Mouse (Mus musculus): Measurements from ENCODE around the gene Eppin. TPM values are rescaled to one million over a fixed set of nuclear protein-coding genes. Genes with fewer than 3 reads are reported as not detected.
"Not testable (repeated sequence)": the region's sequence is repeated elsewhere in the genome, so short reads cannot be mapped to it uniquely, and the experiment has no call there.

Eppin gene
- total and polyA plus RNA-seq, 3 experiments: 0.16 TPM; not detected in 2

- 74% methylated on average over 5 of the region's 5 CpGs for WGBS
- no peak overlapping the region for H3K27ac ChIP-seq
- no peaks in the 10 kb centered on the region for H3K79me2 ChIP-seq (replicated peaks; ENCODE audit: control insufficient read depth, insufficient read depth, low read length)
- H3K9ac ChIP-seq (ENCODE audit: low read depth, low read length): no peak overlapping the region
- H3K4me1 ChIP-seq (ENCODE audit: control insufficient read depth, insufficient read depth, low read length): no peaks in the 10 kb centered on the region
- H3K4me3 ChIP-seq: no peak overlapping the region
- TF ChIP-seq EP300 (IDR thresholded peaks at IDR 0.05; ENCODE audit: insufficient read depth, low read depth, low read length) (no peak), POLR2A (IDR thresholded peaks at IDR 0.05; ENCODE audit: insufficient read depth, low read depth, low read length) (no peak), CTCF (IDR thresholded peaks at IDR 0.05) (no peak)
- intact Hi-C loops (cut with DNase I): no loop called here
- H3K27me3 ChIP-seq (ENCODE audit: control insufficient read depth, insufficient read depth, low read length): no peaks in the 10 kb centered on the region; the same call in 1 of the 2 replicates
- H3K36me3 ChIP-seq (ENCODE audit: control insufficient read depth, insufficient read depth, low read length): no peaks in the 10 kb centered on the region
- no peak for DNase-seq
Observed at GRCm38 (mm10) chr2:164619050-164619449, 25.7 kb upstream of the Eppin start.

- TF ChIP-seq EP300 (IDR thresholded peaks at IDR 0.05; ENCODE audit: insufficient read depth, low read depth, low read length): no peak
- no peak for TF ChIP-seq CTCF (IDR thresholded peaks at IDR 0.05)
- no peak for TF ChIP-seq POLR2A (IDR thresholded peaks at IDR 0.05; ENCODE audit: insufficient read depth, low read depth, low read length)
- no peak for DNase-seq
- Histone ChIP-seq H3K9ac (ENCODE audit: low read depth, low read length) (no peak overlapping the region), H3K4me1 (ENCODE audit: control insufficient read depth, insufficient read depth, low read length) (no peaks in the 10 kb centered on the region), H3K36me3 (ENCODE audit: control insufficient read depth, insufficient read depth, low read length) (no peaks in the 10 kb centered on the region), H3K27me3 (ENCODE audit: control insufficient read depth, insufficient read depth, low read length) (no peaks in the 10 kb centered on the region; the same call in 1 of the 2 replicates), H3K4me3 (no peak overlapping the region), H3K79me2 (replicated peaks; ENCODE audit: control insufficient read depth, insufficient read depth, low read length) (no peaks in the 10 kb centered on the region), H3K27ac (no peak overlapping the region)
- WGBS: 83% methylated on average over 3 of the region's 3 CpGs
- intact Hi-C loops (cut with DNase I): no loop called here
Observed at GRCm38 (mm10) chr2:164615386-164615785, 22.0 kb upstream of the Eppin start.

GRCm38 (mm10) chr2:164613471-164613870 lies 20.1 kb upstream of the Eppin start, which contains the start of the genes Wfdc6b and Wfdc8:
Gene Wfdc6b, plus strand, starts transcription at chr2:164613522.
Gene Wfdc8, minus strand, starts transcription at chr2:164613626.
- H3K27me3 ChIP-seq (ENCODE audit: control insufficient read depth, insufficient read depth, low read length); H3K4me1 ChIP-seq (ENCODE audit: control insufficient read depth, insufficient read depth, low read length); H3K27ac ChIP-seq; intact Hi-C loops (cut with DNase I); H3K4me3 ChIP-seq; H3K79me2 ChIP-seq (replicated peaks; ENCODE audit: control insufficient read depth, insufficient read depth, low read length); H3K9ac ChIP-seq (ENCODE audit: low read depth, low read length); H3K36me3 ChIP-seq (ENCODE audit: control insufficient read depth, insufficient read depth, low read length): not testable (repeated sequence)
- WGBS: 44% methylated on average over 8 of the region's 8 CpGs
- peak; percentile 40 to 58 for DNase-seq

DNA sequence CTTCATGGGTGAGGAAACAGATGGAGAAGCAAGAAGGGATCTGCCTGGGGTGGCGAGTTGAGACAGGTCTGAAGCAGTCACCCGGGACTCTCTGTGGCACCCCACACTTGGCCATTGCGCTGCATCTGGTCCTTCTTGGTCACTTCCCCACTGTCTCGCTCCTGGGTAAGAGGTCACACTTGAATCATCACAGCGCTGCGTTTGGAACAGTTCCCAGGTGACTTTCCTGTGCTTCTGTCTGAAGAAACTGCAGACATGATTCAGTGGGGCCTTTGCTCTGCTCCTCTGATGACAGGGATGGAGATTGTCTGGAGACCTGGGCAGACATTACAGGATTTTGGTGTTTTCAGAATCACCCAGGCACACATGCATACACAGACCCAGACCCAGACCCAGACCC lies 15.4 kb upstream of the Eppin start:
- Histone ChIP-seq H3K4me3 (no peak overlapping the region), H3K36me3 (ENCODE audit: control insufficient read depth, insufficient read depth, low read length) (no peaks in the 10 kb centered on the region), H3K4me1 (ENCODE audit: control insufficient read depth, insufficient read depth, low read length) (no peaks in the 10 kb centered on the region), H3K27ac (no peak overlapping the region), H3K9ac (ENCODE audit: low read depth, low read length) (no peak overlapping the region), H3K27me3 (ENCODE audit: control insufficient read depth, insufficient read depth, low read length) (no peaks in the 10 kb centered on the region), H3K79me2 (replicated peaks; ENCODE audit: control insufficient read depth, insufficient read depth, low read length) (no peaks in the 10 kb centered on the region)
- 60% methylated on average over 6 of the region's 6 CpGs for WGBS
- no peak for DNase-seq
- TF ChIP-seq CTCF (IDR thresholded peaks at IDR 0.05) (no peak), POLR2A (IDR thresholded peaks at IDR 0.05; ENCODE audit: insufficient read depth, low read depth, low read length) (no peak), EP300 (IDR thresholded peaks at IDR 0.05; ENCODE audit: insufficient read depth, low read depth, low read length) (no peak)
- intact Hi-C loops (cut with DNase I): no loop called here

GRCm38 (mm10) chr2:164604411-164604810 lies 11.0 kb upstream of the Eppin start:
- no peak for TF ChIP-seq CTCF (IDR thresholded peaks at IDR 0.05)
- TF ChIP-seq POLR2A (IDR thresholded peaks at IDR 0.05; ENCODE audit: insufficient read depth, low read depth, low read length): no peak
- no peak for TF ChIP-seq EP300 (IDR thresholded peaks at IDR 0.05; ENCODE audit: insufficient read depth, low read depth, low read length)
- Histone ChIP-seq H3K4me3 (no peak overlapping the region), H3K27me3 (ENCODE audit: control insufficient read depth, insufficient read depth, low read length) (no peaks in the 10 kb centered on the region), H3K27ac (no peak overlapping the region), H3K4me1 (ENCODE audit: control insufficient read depth, insufficient read depth, low read length) (no peaks in the 10 kb centered on the region), H3K79me2 (replicated peaks; ENCODE audit: control insufficient read depth, insufficient read depth, low read length) (no peaks in the 10 kb centered on the region), H3K9ac (ENCODE audit: low read depth, low read length) (no peak overlapping the region), H3K36me3 (ENCODE audit: control insufficient read depth, insufficient read depth, low read length) (no peaks in the 10 kb centered on the region)
- intact Hi-C loops (cut with DNase I): no loop called here
- WGBS: 78% methylated on average over 8 of the region's 8 CpGs
- DNase-seq: no peak

DNA sequence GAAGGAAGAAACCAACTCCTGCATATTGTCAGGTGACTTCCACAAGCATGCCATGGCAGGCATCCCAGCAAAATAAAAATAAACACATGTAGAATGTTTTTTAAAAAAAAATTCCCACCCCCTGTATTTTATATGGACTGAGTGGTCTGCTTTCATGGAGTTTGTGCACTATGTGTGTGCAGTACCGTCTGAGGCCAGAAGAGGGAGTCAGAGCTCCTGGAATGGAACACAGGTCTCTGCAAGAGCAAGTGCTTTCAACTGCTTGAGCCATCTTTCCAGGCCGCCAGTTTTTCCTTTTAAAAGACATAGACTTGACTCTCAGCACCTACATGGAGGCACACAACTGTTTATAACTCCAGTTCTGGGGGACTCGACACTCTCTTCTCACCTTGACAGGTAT lies 10.1 kb upstream of the Eppin start:
- H3K36me3 ChIP-seq (ENCODE audit: control insufficient read depth, insufficient read depth, low read length): no peaks in the 10 kb centered on the region
- no peaks in the 10 kb centered on the region for H3K27me3 ChIP-seq (ENCODE audit: control insufficient read depth, insufficient read depth, low read length)
- no peak overlapping the region for H3K4me3 ChIP-seq
- no peak for DNase-seq
- H3K79me2 ChIP-seq (replicated peaks; ENCODE audit: control insufficient read depth, insufficient read depth, low read length): no peaks in the 10 kb centered on the region
- H3K4me1 ChIP-seq (ENCODE audit: control insufficient read depth, insufficient read depth, low read length): no peaks in the 10 kb centered on the region
- TF ChIP-seq EP300 (IDR thresholded peaks at IDR 0.05; ENCODE audit: insufficient read depth, low read depth, low read length): no peak
- TF ChIP-seq POLR2A (IDR thresholded peaks at IDR 0.05; ENCODE audit: insufficient read depth, low read depth, low read length): no peak
- no peak for TF ChIP-seq CTCF (IDR thresholded peaks at IDR 0.05)
- H3K9ac ChIP-seq (ENCODE audit: low read depth, low read length): no peak overlapping the region
- intact Hi-C loops (cut with DNase I): no loop called here
- no peak overlapping the region for H3K27ac ChIP-seq
- 90% methylated on average over 3 of the region's 3 CpGs for whole genome bisulfite sequencing
